Mouse (Mus musculus) cerebellum, postnatal 25 days (tissue): Measurements from ENCODE around the gene Pfas.
"Not testable (repeated sequence)": the region's sequence is repeated elsewhere in the genome, so short reads cannot be mapped to it uniquely, and the experiment has no call there.

Source experiments
- DNase-seq, 2 experiments: peaks; one replicate each; pipeline ENCODE4 v3.0.0; 2021; ENCODE audit warnings: mixed read lengths in 2 of 2

Gene Pfas

DNA sequence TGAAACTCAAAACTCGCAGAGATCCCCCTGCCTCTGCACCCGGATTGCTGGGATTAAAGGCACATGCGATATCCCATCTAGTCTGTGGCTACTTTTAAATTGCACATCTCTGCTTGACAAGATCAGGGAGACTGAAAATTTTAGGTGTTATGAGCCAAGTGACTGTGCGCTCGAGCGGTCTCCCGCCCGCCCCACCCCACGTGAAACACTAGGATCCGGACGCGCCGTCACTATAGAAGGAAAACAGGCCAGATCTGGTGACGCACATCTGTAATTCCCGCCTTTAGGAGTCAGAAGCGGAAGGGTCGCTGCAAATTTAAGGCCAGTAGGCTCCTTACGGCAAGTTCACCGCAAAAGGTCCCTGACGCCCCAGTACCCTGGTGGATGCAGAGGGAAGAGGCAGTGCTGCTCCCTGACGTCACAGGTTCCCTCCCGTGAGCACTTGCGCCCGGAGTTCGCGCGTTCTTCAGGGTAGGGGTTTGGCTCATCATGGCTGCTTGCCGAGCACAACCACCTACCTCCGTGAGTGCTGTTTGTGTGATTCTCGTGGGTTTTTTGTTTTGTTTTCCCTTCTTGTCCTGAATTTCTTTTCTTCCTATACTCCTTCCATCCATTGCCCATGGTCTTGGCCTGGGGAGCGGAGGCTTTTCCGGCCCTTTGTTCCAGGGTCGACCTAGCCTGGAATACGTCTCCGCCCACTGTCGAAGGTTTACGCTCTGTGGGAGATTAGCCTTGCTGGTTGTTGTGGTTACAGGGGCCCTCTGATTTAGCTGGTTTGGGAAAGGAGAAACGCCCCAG is 7.6 kb upstream of the Pfas start, which contains the start of gene Ctc1:
Gene Ctc1, plus strand, starts transcription at position 268 of the 798 bp plus-strand sequence.
- DNase-seq = peak; percentile 93

DNA sequence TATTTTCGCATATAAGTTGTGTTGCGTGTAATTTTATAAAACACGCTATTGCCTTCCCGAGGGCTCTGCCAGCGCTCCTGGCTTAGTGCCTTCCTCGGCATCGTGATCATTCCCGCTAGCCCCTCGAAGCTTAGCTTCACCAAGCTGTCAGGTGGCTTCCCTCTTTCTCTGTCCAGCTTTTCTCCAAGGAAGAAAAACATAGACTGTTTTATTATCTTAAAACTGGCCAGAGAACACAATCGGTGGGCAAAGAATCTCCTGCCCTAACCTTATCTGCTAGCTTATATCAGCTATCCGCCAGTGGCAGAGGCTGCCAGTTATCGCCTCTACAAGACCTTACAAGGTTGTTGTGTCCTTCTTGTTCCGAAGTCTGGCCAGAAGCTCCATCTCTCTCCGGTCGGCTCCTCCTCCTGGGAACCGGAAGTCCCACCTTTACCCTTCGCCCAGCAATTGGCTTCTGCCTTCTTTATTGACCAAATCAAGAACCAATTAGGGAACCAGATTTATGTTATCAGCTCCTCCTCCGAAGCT is 3.9 kb upstream of the Pfas start:
- DNase-seq = peak; percentile 87 to 90

DNA sequence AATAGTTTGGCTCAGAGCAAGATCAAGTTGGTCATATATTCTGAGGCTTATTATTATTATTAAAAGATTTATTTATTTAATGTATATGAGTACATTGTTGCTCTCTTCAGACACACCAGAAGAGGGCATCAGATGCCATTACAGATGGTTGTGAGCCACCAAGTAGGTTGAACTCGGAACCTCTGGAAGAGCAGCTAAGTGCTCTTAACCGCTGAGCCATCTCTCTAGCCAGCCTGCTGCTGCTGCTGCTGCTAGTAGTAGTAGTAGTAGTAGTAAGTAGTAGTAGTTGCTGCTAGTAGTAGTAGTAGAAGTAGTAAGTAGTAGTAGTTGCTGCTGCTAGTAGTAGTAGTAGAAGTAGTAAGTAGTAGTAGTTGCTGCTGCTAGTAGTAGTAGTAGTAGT is 3.2 kb upstream of the Pfas start:
- not testable (repeated sequence) for DNase-seq

DNA sequence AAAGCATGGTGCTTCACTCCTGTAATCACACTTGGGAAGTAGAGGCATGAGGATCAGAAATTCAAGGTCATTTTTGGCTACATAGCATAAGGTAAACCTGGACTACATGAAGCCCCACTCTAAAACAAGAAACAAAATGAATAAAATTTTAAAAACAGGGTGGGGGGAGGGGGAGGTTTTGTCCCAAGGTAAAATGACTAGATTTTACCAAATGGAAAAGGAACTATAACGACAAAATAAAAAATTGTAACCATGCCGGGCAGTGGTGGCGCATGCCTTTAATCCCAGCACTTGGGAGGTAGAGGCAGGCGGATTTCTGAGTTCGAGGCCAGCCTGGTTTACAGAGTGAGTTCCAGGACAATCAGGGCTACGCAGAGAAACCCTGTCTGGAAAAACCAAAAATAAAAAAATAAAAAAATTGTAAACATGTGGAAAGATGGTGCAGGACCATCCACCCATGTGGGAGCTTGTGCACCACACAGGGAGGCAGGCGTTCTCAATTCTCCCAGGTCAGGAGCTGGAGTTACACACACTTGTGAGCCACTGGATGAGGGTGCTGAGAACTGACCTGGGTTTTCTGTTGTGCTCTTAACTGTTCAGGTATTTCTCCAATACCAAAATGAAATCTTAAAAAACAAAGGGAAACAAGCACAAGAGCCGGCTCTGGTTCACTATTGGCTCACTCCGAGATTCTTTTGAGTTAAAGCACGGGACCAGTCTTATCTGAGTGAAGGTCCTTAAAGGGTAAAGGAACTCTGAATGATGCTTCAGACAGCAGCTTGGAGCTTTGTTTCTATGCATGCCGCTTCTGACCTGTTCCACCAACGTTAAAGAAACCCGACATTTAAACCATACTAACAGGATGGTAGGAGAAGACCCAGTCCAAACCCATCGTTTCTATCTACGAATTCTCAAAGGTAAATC is 2.4 kb upstream of the Pfas start:
- no peak for DNase-seq

DNA sequence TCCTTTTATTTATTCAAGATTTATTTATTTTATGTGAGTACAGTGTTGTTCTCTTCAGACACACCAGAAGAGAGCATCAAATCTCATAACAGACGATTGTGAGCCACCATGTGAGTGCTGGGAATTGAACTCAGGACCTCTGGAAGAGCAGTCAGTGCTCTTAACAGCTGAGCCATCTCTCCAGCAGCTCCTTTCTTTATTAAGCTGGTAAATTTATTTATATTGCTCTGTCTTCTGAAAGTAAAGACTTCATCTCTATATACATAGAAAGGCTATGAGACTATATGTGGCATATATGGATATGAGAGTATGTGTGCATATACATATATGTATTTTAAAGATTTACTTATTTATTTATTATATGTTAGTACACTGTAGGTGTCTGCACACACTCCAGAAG is 1.2 kb upstream of the Pfas start:
- no peak for DNase-seq

DNA sequence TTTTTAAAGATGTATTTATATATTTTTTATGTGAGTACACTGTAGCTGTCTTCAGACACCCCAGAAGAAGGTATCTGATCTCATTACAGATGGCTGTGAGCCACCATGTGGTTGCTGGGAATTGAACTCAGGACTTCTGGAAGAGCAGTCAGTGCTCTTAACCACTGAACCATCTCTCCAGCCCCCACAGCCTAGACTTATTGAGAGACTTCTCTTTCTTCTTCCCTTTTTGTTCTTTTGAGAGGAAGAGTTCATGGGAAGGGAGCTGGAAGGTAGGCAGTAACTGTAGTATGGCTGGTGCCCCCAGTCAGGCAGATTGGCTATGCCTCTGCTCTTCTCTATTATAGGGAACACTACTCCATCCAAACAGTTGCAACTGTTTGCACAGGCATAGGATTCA is 1.7 kb downstream of the Pfas start:
- DNase-seq = not testable (repeated sequence)

DNA sequence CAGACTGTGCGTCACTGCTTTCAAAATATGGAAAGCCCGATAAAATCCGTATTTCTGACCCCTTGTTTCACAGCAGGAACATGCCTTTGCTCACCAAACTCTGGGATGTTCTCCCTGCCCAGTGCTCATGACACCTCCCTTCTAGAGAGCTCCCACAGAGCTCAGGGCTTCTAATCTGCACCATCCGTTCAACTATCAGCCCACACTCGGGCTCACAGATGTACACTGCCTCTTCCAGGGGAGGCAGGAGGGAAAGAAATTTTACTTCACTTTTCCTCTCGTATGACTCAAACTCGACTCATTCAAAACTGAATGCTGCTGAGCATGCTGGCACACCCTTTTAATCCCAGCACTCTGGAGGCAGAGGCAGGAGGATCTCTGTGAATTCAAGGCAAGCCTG is 3.1 kb downstream of the Pfas start:
- DNase-seq = no peak

DNA sequence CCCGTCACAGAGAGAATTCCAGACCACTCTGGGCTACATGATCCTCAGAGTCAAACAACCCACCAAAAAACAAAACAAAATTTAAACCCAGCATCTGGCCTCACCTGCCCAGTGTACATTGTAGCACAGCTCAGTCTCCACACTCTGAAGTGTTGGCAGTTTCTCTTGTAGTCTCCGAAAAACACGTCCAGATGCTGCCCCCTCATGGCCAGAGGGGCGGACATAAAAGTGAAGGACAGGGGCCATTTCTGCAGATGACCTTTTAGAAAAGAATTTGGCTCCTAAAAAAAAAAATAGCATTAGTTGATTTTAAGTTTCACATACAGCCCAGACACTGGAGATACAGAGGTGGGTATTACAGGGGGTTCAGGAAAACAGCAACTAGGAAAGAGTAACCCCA is 4.7 kb downstream of the Pfas start:
- peak in 1 of 2 experiments; percentile 52 for DNase-seq

DNA sequence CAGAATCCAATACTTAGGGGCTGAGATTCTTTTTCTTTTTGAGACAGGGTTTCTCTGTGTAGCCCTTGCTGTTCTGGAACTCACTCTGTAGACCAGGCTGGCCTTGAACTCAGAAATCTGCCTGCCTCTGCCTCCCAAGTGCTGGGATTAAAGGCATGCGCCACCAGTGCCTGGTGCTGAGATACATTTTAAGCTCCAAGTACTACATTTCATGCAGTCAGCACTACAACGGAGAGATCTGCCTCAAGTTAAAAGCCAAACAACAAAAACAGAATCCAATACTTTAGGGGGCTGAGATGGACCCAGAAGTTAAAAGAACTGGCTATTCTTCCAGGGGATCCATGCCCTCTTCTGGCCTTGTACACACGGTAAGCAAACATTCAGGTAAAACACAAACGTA is 5.5 kb downstream of the Pfas start:
- not testable (repeated sequence) for DNase-seq

DNA sequence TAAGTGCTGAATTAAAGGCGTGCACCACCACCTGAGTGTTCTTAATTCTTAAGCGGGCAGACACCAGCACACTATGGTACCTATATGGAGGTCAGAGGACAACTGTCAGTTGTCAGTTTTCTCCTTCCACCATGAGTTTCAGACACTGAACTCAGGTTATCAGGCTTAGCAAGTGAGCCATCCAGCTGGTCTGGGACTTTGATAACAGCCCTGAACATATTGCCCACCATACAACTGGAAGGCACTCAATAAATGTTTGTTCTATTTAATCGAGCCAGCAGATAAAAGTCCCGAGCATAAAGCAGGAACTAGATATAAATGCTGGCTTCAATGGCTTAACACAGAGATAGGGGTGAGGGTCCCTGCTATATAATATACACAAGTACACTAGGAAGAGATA is 11.2 kb downstream of the Pfas start:
- DNase-seq = no peak

DNA sequence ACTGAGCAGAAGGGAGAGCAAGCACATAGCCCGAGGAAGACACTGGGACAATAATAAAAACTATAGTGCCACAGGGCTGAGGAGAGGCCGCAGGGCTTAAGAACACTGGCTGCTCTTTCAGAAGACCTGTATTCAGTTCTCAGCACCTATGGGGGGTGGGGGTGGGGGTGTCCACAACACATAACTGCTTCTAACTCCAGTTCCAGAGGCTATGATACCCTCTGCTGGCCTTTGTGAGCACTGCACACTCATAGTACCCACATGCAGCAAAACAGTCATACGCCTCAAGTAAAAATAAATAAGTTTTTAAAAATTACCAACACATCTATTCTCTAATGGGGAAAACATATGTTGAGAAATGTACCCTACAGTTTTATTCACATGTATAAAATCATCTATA is 13.9 kb downstream of the Pfas start:
- DNase-seq = peak in 1 of 2 experiments; percentile 40

DNA sequence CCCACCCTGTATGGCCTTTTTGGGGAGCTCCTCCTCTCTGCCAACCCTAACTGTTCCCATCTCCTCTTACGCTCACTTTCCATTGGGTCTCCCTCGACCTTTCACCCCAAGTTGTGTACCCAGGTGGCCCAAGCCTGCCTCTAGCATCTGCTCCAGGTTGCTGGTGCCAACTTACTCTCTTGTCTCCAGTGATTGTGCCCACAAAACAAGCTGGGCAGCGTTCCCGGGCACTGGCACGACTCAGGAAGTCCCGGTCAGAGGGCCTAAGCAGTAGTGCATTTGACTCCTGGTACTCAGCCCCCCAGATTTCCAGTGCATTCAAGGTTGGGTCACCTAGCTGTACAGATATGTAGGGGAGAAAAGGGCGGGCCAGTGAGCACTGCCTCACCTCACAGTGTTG is 15.1 kb downstream of the Pfas start:
- DNase-seq = peak; percentile 77 to 83

DNA sequence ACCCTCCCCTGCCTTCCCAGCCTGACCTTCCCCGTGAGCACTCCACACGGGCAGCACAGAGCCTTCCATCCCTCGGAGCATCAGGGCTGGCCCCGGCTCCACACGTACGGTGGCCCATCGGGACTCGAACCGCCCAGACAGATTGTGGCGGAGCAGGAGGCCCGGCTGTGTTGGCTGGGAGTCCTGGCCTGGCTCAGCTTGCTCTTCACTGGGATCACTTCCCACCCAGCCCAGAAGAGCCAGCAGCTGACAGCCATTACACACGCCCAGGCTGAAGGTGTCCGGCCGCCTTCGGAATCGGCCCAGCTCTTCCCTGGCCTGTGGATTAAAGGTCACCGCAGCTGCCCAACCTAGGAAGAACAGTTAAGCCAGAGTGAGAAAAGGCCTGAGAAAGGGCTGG is 19.9 kb downstream of the Pfas start:
- DNase-seq = peak; percentile 84 to 88

DNA sequence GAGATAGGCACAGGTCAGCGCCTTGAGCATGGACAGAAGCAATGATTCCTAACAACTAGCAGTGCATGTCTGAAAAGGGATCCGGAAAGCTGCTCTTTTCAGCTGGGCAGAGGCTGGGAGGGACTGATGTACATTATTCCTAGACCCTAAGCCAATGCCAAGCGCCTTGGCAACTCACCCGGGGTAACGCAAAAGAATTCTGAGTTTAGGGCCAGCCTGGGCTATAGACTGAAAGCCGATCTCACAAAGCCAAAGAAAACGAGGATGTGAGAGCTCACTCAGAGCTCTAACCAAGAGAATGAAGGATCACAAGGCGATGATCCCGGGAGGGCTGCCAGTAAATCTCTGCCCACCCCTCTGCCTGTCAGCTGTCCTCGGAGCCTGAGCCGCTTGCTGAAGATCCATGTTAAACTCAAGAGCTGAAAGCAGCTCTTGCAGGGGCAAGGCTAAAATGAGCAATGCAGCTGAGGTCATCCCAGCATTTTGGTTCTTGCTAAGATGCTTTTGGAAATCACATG is 20.8 kb downstream of the Pfas start:
- DNase-seq = peak; percentile 33 to 49

DNA sequence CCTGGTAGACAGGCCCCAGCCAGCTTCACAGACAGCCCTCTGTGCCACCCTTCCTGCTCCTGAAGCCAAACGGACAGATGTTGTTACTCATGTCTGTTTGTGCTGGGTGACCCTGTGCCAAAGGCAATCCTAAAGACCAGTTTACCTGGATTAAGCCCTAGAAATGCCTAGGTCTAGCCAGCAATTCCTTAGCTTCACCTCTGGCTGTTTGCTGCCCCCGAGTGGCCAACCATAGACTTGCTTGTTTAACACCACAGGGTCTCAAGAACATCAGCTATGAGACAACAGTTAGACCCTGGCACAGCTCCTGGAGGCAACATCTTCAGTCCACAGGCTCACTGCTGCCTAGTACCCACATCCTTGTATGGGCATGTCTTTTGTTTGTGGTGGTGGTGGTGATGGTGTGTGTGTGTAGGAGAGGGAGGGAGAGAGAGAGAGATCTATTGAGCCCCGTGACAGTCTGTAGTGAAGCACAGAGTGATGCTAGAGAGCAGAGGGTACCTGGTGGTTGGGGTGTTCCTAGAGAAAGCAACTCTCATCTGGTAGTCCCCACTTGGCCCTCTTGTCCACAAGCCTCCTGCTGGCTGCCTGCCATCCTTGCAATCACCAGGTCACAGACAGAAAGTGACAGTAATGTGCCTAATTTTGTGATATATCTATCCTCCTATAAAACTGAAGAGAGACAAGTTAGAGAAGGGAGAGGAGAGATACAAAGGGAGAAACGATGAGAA is 25.5 kb downstream of the Pfas start:
- peak; percentile 80 to 90 for DNase-seq

DNA sequence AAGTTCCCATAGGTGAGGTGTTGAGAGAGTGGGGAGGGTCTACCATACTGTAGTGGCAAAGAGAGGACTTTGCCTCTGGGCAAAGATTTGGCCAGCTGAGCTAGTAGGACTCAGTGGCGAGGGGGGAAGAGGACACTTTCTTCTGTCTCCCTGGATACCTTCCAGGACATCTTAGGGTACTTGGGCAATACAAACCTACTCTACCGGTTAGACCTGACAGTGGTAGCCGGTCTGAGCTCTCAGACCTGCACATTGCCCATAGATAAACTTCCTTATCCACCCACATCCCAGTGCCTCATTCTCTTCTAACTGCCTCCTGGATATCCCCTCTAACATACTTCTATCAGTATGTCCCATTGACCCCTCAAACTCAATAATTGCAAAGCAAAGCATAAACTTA is 27.3 kb downstream of the Pfas start:
- no peak for DNase-seq

DNA sequence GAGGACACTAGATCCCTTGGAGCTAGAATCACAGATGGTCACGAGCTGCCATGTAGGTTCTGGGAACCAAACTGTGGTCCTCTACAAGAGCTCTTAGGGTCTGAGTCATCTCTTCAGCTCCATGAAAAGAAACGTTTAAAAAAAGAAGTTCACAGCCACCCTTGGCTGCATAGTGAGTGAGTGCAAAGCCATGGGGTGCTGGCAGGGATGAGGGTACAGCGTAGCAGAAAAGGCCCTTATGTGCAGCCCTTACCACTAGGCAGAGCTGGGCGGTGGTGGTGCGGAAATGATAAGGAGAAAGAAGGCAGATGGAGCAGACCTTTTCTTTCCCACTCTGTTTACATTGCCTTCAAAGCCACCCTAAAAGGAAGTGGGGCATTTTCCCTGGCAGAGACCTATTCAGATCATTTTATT is 28.9 kb downstream of the Pfas start:
- DNase-seq = peak in 1 of 2 experiments; percentile 26

DNA sequence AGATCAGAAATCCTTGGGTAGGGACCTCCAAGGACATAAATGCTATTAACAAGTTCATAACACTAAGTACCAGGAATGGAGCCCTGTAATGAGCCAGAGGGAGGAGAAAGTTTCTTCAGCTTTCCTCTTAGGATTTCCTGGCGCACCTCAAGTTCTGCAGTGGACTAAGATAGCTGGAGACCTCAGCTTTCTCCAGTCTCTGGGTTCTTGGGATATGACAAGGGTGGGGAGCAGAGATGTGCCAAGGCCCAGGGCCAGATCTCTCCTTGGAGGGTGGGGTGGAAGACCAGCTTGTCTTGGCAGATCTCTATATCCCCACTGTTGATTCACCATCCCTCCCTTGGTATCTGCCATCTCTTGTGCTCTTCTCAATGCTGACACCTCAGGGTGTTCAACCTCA is 32.7 kb downstream of the Pfas start:
- DNase-seq = no peak

DNA sequence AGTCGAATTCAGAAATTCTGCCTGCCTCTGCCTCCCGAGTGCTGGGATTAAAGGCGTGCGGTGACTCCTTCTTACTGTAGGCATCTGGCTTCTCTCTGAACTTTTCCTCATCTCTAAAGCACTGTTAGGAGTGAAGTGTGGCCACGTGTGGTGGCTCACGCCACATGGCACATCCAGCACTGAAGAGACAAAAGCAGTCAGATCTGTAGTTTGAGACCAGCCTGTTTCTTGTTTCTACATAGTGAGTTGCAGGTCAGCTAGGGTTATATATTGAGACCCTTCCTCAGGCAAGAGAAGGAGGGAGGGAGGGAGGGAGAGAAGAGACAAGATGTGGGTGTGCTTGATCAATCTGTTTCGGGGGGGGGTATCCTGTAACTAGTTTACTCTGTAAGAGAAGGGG is 33.2 kb downstream of the Pfas start, which contains the start of gene Rangrf:
Gene Rangrf, minus strand, starts transcription at position 101 of the 400 bp plus-strand sequence.
- no peak for DNase-seq

DNA sequence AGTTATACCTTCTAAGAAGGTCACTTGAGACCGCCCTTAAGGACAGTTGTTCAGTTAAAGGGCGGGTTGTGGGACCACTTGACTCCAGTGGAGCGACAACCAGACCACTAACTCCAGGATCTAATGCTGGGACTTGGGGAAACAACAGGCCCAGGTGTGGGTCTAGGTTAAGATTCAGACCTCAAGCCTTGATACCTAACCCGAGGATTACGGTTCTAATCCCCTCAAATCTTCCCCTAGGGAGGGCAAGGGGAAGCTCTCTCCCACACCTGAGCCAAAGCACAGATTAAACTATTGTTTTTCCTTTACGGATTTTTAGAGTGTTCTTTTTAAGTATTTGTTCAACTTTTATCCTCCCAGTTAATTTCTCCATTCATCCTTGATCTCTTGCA is 34.2 kb downstream of the Pfas start:
- no peak for DNase-seq

DNA sequence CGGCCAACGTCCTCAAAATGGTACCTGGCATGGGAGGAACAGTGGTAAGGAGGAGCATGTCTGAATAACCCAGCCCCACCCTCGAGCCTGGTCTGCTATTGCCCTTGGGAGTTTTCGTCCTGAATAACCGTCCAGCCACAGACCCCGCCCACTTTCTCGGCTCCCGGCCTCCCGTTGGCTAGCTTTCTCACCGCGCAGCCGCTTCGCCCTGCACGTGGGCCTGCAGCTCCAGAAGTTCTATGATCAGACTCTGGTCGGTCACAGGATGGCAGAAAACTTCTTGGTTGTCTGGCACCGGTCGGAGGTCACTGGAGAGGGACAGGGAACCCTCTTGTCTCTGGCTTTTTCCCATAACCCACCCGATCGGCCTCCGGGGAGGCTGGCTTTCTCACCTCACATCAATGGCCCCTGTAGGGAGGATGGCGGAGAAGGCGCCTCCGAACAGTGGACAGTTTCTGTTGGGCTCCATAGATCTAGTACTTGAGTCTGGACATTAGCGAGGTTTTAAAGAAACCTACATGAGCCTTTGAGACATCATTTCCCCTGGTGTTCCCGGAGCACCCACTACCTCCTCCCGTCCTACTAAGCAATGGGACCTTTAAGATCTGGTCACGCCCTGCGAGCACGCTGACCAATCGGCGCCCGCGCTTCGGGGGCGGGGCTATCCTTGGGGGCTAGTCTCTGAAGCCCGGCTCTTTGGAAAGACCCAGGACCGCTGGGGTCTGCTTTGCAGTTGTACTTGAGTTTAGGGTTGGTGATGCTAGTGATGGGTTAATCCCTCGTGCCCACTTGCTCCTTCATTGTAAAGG is 34.8 kb downstream of the Pfas start:
- DNase-seq = peak; percentile 86 to 93

DNA sequence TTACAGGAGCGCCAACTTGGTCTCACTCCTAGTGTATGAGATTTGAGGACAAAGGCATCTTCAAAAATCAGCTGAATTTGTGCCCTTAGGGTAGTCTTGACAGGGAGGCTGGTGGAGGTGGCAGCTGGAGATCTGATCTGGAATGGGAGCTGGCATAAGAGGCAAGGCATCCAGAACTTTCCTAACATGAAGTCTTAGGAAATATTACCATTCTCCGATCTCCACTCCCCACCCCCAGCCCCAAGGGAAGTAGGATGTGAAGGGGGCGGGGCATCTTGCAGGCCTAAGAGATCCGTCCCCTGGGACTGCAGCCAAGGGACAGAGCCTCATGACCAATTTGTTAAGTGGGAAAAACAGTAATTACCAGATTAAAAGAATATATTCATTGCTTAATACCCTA is 38.0 kb downstream of the Pfas start:
- DNase-seq = no peak
